Mouse (Mus musculus): Measurements from ENCODE around the gene Chrm2.

Gene Chrm2

DNA sequence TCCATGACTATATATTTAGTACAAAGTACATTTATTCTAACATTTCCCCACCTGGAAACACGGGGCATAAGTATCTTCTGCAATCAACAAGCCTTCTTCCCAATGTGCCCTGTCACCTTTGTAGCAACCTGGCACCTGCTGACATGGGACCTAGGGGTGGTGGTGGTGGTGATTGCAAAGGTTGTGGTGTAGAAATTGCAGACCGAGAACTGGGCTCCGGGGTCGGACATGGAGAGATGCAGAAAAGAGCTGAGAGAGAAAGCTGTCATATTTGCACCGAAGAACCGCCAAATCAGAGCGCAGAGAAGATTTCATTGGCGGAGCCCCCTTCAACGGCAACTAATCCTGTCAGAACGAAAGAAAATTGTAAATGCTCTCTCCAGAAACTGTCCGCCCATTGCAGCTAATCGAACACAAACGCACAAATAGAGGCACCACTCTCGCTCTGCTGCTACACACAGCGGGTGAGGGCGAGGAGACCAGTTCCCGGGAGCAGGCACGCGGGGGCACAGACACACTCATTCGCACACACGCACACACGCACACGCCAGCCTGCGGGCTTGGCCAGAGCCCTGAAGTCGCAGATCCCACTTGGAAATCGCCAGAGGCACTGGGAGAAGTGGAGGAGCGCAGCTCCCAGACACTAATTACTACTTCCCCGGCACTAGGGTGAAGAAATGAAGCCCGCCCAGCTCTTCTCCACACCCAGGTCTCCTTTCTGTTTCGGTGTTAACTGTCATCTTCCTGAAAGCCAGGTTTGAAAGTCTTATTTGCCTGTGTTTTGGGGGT is at the start of gene Chrm2:
Gene Chrm2, plus strand, starts transcription at position 473 of the 789 bp plus-strand sequence.
- peak in 1 of 2 experiments; percentile 25 for DNase-seq (ENCODE audit: low spot score in 2 of 2)

- DNase-seq (ENCODE audit: low spot score in 2 of 2) = no peak
These were observed 13.9 kb upstream of the Chrm2 start for GRCm38 (mm10) chr6:36373983-36374382.

DNA sequence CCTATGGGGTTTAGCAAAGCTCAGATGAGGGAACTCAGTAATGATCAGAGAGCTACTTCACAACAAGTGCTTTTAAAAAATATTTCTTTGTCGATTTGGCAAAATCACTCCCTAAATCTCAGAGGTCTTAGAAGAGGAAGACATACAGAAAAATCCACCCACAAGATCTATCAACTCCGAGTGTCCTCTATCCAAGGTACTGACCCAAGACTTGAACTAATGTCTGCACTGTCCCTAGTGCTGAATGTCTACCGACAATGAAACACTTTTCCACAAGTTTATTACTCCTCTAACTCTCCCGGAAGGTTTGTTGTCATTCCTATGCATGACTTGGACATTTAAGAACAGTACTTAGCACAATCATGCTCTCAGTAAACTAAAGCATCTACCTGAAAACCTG is 9.9 kb upstream of the Chrm2 start:
- no peak for DNase-seq (ENCODE audit: low spot score in 2 of 2)

GRCm38 (mm10) chr6:36384102-36384501 is 3.8 kb upstream of the Chrm2 start:
- DNase-seq (ENCODE audit: low spot score in 2 of 2) = no peak

DNA sequence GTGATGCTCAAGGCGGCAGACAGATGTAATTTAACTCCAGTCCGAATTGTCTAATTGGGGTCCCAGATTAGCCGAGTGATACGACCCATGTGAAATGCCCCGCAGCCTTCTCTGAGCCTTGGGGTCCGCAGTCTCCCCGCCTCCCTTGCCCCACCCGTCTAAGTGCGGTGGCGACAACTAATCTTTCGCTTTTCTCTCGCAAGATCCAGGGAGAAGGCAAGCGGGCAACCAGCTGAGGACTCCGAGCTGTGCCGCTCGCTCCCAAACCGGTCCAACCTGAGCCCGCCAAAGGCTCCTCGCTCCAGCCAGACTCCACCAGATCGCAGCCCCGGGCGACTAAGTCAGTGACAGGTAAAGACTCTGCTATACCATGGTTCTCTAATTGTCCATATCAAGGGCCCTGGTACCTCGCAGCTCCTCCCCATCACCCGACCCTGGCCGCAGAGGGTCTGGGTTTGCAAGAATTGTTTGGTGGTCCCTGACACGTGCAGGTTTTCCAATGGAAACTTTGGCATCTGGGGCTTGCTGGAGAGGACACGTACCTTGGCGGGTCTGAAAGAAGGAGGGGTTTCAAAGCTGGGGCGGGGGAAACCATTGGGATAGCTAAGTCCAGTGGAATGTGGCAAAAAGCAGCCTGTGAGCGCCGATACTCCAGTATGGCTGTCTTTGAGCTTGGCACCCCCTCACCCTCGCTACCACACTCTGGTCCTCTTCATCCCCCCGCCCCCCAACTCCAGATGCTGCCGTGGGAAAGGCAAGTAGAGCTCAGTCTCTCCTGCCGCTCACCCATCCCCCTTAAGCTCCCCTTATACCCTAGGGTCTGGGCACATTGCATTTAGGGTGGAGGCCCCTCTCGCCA is 746 bp downstream of the Chrm2 start:
- peak in 1 of 2 experiments; percentile 10 for DNase-seq (ENCODE audit: low spot score in 2 of 2)

- DNase-seq (ENCODE audit: low spot score in 2 of 2) = peak in 1 of 2 experiments; percentile 5
These were observed 1.5 kb downstream of the Chrm2 start for GRCm38 (mm10) chr6:36389260-36389965.

DNA sequence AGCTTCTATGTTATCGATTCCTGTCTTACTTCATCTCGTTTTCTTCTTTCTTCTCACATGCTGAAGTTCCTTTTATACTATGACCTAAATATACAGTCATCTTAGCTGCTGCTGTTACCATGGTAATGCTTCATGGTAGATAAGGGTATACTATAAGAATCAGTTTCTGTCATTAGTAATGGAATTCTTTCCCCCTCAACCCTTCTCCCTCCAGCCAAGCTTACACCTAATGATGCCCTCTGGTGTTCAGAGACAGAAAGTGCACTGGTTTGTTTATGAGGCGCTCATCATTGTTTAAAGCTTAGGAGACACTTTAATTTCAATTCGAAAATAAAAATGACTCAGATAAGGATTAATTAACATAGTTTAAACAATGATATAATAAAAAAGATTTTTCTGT is 5.8 kb downstream of the Chrm2 start:
- no peak for DNase-seq (ENCODE audit: low spot score in 2 of 2)

DNA sequence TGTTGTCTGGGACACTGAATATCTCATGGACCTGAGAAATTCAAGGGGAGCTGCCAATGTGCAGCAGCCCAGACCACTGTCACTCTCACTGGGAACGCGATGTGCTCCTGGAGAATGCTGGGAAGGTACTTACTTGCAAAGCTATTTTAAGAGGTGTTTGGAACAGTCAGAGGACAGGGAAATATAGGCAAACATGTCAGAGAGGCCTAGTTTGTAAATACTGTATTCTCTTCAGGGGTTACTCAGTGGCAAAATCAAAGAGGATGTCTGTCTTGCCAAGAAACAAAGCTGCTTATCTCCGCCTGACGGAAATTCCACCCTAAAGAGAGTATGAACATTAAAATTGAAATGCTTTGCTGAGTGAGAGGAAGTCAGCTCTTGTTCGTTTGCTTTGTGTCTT is 17.3 kb downstream of the Chrm2 start:
- no peak for DNase-seq (ENCODE audit: low spot score in 2 of 2)

DNA sequence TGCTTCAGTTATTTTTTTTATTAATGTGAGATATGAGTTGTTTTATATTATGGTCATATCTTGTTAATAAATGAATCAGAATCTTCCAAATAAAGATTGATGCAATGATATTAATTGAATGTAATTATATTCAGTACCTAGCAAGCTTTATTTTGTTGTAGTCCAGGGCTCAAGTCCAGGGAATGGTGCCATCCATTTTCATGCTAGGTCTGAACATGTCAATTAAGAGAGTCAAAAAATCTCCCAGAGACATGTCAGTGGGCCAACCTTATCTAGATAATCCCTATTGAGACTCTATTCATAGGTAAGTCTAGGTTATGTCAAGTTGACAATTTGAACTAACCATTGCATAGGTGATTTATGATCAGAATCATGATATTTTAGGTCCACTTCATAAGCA is 21.1 kb downstream of the Chrm2 start:
- no peak for DNase-seq (ENCODE audit: low spot score in 2 of 2)

GRCm38 (mm10) chr6:36410057-36410456 is 22.2 kb downstream of the Chrm2 start:
- no peak for DNase-seq (ENCODE audit: low spot score in 2 of 2)

DNA sequence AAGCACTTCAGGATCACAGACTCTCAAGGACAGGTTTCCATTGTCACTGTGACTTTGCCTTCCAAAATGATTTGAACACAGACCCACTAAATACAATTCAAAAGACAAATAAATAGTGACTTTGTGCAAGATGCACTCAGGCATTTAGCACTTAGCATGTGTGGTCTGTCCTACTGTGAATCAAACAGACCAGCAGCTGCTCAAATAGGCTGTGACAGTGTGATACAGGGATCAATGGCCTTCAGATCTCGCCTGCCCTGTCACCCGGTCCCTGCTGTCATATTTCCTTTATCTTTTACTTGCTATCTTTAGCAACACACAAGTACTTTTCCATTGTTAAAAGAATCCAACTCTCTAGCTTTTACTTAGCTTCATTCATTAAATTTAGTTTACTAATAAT is 31.8 kb downstream of the Chrm2 start:
- DNase-seq (ENCODE audit: low spot score in 2 of 2) = no peak

DNA sequence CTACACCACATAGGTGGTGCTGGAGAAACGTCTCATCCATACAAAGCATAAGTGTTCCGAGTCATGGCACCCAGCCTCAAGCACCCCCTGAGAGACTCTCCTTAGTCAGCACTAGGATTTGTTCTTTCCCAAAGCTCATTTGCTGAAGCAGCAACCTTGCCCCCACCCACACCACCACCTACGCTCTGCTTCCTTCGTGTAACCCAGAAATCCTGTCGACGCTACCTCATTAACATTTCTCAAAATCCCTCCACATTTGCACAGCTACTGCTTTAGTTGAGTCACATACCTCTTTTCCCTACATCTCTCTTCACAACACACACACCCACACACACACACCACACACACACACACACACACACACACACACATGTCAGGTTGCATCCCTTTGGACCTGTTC is 50.1 kb downstream of the Chrm2 start:
- DNase-seq (ENCODE audit: low spot score in 2 of 2) = no peak

- no peak for DNase-seq (ENCODE audit: low spot score in 2 of 2)
These were observed 51.3 kb downstream of the Chrm2 start for GRCm38 (mm10) chr6:36439218-36439617.

- no peak for DNase-seq (ENCODE audit: low spot score in 2 of 2)
These were observed 63.6 kb downstream of the Chrm2 start for GRCm38 (mm10) chr6:36451480-36451879.

DNA sequence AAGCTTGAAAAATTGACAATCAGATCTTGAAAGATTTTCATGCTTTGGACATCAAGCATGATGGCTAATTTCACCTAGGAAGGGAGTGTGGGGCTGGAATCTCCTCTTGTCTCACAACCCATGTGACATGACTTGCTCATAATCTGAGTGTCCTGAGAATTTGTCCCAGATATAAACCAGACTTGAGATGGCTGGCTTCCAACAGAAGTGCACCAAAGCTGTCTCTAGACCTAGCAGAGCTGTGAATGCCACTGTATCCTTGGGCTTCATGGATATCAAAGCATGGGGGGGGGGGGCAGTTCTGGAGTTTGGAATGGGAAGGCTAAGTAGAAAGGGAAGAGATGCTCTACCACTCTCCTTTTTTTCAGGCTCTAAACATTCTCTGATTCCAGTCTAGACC is 67.2 kb downstream of the Chrm2 start:
- DNase-seq (ENCODE audit: low spot score in 2 of 2) = no peak

DNA sequence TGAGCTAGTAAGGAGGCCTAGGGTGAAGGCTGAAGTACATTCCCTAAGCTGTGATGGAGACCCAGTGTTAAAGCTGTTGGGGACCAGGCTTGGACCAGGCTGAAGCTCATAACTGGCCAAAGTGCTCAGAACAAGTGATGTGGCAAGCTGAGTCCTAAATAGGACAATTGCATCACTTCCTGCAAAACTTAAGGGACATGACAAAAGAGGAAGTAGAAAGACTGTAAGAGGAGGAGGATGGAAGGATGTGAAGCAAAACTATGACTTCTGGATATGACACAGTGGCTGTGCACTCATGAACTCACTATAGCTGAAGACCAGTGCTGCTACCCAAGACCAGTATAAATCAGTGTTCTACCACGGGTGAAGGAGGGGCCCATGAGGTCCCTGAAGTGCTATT is 69.1 kb downstream of the Chrm2 start:
- no peak for DNase-seq (ENCODE audit: low spot score in 2 of 2)

- DNase-seq (ENCODE audit: low spot score in 2 of 2) = no peak
These were observed 76.1 kb downstream of the Chrm2 start for GRCm38 (mm10) chr6:36464008-36464407.

DNA sequence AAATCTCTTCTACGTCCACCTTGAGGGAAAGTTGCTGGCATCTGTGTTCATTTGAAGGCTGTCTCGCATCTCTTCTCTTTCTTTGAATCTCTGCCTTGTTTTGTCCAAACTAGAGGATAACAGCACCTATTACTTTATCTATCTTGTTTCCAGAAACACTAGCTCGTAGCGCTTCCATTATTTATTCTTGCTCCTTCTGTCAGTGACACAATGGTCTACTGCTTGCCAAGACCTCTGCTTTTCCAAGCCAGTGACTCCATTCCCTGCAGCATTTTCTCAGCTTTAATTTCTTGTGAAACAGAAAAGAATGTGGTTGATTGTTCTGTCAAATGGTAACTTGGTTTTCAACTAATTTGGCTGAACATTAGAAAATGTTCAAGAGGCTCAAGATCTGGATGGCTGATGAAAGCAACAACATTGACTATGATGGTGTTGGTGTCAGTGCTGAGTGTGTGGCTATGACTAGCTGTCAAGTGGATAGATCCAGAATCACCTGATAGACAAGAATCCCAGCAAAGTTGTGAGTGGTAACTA is 96.3 kb downstream of the Chrm2 start:
- DNase-seq (ENCODE audit: low spot score in 2 of 2) = no peak

DNA sequence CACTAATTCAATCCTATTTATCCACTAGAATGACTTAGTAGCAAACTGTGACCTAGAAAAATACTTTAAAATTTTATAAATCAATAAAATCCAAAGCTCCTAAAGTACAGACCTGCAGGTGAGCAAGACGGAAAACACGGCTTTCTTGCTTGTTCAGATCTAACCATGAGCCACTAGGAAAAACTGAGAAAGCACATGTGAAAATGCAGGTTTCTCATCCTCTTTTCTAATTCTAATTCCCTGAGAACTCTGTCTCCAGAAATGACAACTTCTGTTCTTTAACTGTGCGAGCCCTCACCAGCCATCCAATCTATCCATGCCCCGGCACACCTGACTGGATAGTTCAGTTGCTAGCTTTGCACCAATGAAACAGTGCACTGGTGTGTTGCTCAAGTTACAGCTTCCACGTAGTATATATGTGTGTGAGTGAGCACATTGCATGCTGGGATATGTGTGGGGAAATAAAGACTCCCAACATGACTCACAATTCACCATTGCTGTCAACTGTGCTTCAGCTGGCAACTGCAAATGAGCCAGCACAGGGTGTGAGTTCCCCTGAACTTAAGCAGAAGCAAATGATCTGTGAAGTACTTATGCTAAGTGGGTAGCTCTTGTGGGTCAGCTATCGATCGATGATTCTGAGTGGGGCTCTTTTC is 119.3 kb downstream of the Chrm2 start:
- DNase-seq (ENCODE audit: low spot score in 2 of 2) = no peak

GRCm38 (mm10) chr6:36507946-36508345 is 120.1 kb downstream of the Chrm2 start:
- no peak for DNase-seq (ENCODE audit: low spot score in 2 of 2)

- no peak for DNase-seq (ENCODE audit: low spot score in 2 of 2)
These were observed 120.6 kb downstream of the Chrm2 start for GRCm38 (mm10) chr6:36508469-36508868.
